Mouse (Mus musculus) cerebellum, adult 2 months (tissue): ENCODE data around the gene Lypd4.

Experiments
- CTCF ChIP-seq: fragments of 200-500 bp; IDR thresholded peaks from 2 replicates; pipeline ENCODE4 v1.5.1; 2011; ENCODE audit warnings: low read depth, mild to moderate bottlenecking, control low read depth, low read length, moderate library complexity, borderline replicate concordance; ENCODE audit not compliant: insufficient read depth
- POLR2A ChIP-seq: fragments of 200-500 bp; IDR thresholded peaks from 2 replicates; pipeline ENCODE4 v1.6.1; 2011; ENCODE audit warnings: low read length, control low read depth, borderline replicate concordance; ENCODE audit not compliant: insufficient read depth

GRCm38 (mm10) chr7:24861913-24862312 is 7.8 kb downstream of the Lypd4 start, which contains the start of gene Gm9844:
- TF ChIP-seq POLR2A = no peak
- no peak for TF ChIP-seq CTCF
